Mouse (Mus musculus): ENCODE data around the gene Map3k3.

DNA sequence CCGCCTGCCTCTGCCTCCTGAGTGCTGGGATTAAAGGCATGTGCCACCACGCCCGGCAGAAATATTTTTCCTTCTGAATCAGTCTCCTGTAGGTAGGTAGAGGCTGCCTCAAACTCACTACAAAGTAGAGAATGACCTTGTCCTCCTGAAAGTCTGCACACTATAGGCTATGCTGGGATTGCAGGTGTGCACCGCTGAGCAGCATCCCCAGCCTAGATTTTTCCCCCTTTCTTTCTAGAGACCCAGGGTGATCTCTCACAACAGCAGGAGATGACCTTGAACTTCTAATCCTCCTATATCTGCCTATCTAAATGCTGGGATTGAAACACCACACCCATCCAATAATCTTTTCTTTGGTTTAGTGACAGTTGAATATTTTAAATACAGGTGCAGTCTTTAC is 102.9 kb downstream of the Map3k3 start:
- no peak for TF ChIP-seq CTCF (IDR thresholded peaks at IDR 0.05)
- no peak for TF ChIP-seq EP300 (IDR thresholded peaks at IDR 0.05)

All from lung, postnatal 0 days (tissue).